Mouse (Mus musculus) MEL (cell line): ENCODE measurements at regions not wholly inside any gene's neighbourhood (a gene's known extent, or its start where the extent isn't known, plus 50 kb on each side); places are given as distances from the start of the nearest gene placed in this dataset.

Source experiments
- CTCF ChIP-seq, 3 experiments: IDR thresholded peaks in 2 of 3; conservative IDR thresholded peaks in 1 of 3; 2 replicates each; pipeline ENCODE4 v1.5.1; 2011 to 2012; ENCODE audit warnings: low read length in 3 of 3, low read depth in 2 of 3, mild to moderate bottlenecking in 2 of 3, improper control_type of control experiment in 1 of 3, inconsistent platforms in 1 of 3, mixed read lengths in 1 of 3, moderate library complexity in 1 of 3; ENCODE audit not compliant: control insufficient read depth in 1 of 3, insufficient read depth in 1 of 3, poor library complexity in 1 of 3, severe bottlenecking in 1 of 3
- EP300 ChIP-seq, 2 experiments: IDR thresholded peaks; 2 replicates each; pipeline ENCODE4 v1.6.1; 2011; ENCODE audit warnings: improper control_type of control experiment in 2 of 2, low read length in 2 of 2, low read depth in 1 of 2, mild to moderate bottlenecking in 1 of 2
- GABPA ChIP-seq: IDR thresholded peaks from 2 replicates; pipeline ENCODE4 v1.6.1; 2012; ENCODE audit warnings: low read depth, mild to moderate bottlenecking, inconsistent platforms, low read length, improper control_type of control experiment, moderate library complexity
- GATA1 ChIP-seq: IDR thresholded peaks from 2 replicates; pipeline ENCODE4 v1.6.1; 2011; ENCODE audit warnings: low read depth, low read length, improper control_type of control experiment
- MAX ChIP-seq: IDR thresholded peaks from 2 replicates; pipeline ENCODE4 v1.6.1; 2011; ENCODE audit warnings: low read length, improper control_type of control experiment
- MAZ ChIP-seq: IDR thresholded peaks from 2 replicates; pipeline ENCODE4 v1.6.1; 2012; ENCODE audit warnings: low read depth, mild to moderate bottlenecking, inconsistent platforms, low read length, improper control_type of control experiment
- NELFE ChIP-seq: IDR thresholded peaks from 2 replicates; pipeline ENCODE4 v1.6.1; 2011; ENCODE audit warnings: low read depth, low read length, improper control_type of control experiment
- POLR2A ChIP-seq, 2 experiments: IDR thresholded peaks; 2 replicates each; pipeline ENCODE4 v1.6.1; 2011 to 2012; ENCODE audit warnings: low read length in 2 of 2, mild to moderate bottlenecking in 2 of 2, control low read depth in 1 of 2, improper control_type of control experiment in 1 of 2, low read depth in 1 of 2, moderate library complexity in 1 of 2; ENCODE audit not compliant: control insufficient read depth in 1 of 2, insufficient read depth in 1 of 2, poor library complexity in 1 of 2
- SIN3A ChIP-seq: IDR thresholded peaks from 2 replicates; pipeline ENCODE4 v1.6.1; 2012; ENCODE audit warnings: low read length, improper control_type of control experiment, inconsistent platforms
- SMC3 ChIP-seq: IDR thresholded peaks from 2 replicates; pipeline ENCODE4 v1.6.1; 2011; ENCODE audit warnings: low read depth, low read length, improper control_type of control experiment
- TAL1 ChIP-seq: IDR thresholded peaks from 2 replicates; pipeline ENCODE4 v1.6.1; 2012; ENCODE audit warnings: mild to moderate bottlenecking, inconsistent platforms, low read length, moderate library complexity, mixed read lengths

- TF ChIP-seq POLR2A (IDR thresholded peaks at IDR 0.05; ENCODE audit: control insufficient read depth in 1 of 2, insufficient read depth in 1 of 2, low read depth in 1 of 2, low read length in 2 of 2, poor library complexity in 1 of 2) (no peak), NELFE (no peak), TAL1 (no peak), CTCF (IDR thresholded peaks at IDR 0.05 in 2 of 3, conservative IDR thresholded peaks at IDR 0.05 in 1 of 3; ENCODE audit: control insufficient read depth in 1 of 3, insufficient read depth in 1 of 3, low read depth in 2 of 3, low read length in 3 of 3, poor library complexity in 1 of 3, severe bottlenecking in 1 of 3) (no peak), MAX (no peak), EP300 (IDR thresholded peaks at IDR 0.05; ENCODE audit: low read depth in 1 of 2, low read length in 2 of 2) (no peak), SIN3A (no peak), MAZ (no peak), GABPA (no peak), SMC3 (no peak), GATA1 (no peak)
These were observed 174.3 kb upstream of the Fam19a5 start for GRCm38 (mm10) chr15:87369836-87370235.
